Mouse (Mus musculus): ENCODE measurements around the gene Grin2a. TPM values are rescaled to one million over a fixed set of nuclear protein-coding genes. Genes with fewer than 3 reads are reported as not detected.

The Grin2a gene
- polyA plus RNA-seq, 1 experiment = not detected

DNA sequence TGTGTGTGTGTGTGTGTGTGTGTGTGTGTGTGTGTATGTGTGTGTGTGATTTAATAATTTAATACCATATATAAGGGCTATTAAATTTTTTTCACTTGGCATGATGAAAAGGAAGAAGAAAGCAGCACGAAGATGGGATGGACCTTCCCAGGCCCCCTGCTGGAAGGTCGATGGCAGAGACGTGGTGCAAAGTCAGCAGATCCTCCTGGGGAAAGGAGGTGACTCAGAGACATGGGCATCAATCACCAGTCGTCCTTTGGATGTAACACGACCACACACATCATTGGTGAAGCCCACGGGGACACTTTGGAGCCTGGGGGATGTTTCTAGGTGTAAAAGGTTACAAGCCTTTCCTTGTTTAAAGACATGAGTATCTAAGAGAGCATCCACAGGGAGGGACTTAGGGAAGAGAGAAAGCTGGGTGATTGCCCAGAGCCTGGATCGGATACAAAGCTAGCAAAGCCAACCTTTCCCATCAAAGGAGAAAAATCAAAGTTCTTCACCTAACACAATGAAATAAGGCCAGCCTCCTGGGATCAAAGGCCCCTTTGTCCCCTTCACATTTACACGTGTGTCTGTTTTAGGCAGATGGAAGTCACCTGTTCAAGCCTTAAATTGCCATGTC is 53.9 kb downstream of the Grin2a start:
- Histone ChIP-seq H3K4me3 (ENCODE audit: insufficient read depth, low read depth, low read length) (no peak overlapping the region), H3K27ac (replicated peaks; ENCODE audit: low read depth, low read length) (no peak overlapping the region), H3K4me1 (ENCODE audit: control insufficient read depth, insufficient read depth, insufficient read length, low read length) (no peaks in the 10 kb centered on the region)

- Histone ChIP-seq H3K4me3 (ENCODE audit: insufficient read depth, low read depth, low read length) (no peak overlapping the region), H3K4me1 (ENCODE audit: control insufficient read depth, insufficient read depth, insufficient read length, low read length) (no peaks in the 10 kb centered on the region)
Measured at GRCm38 (mm10) chr16:9940716-9941115, 54.6 kb downstream of the Grin2a start.

GRCm38 (mm10) chr16:9910672-9911071 is 84.7 kb downstream of the Grin2a start:
- Histone ChIP-seq H3K27ac (replicated peaks; ENCODE audit: low read depth, low read length) (no peak overlapping the region), H3K4me3 (ENCODE audit: insufficient read depth, low read depth, low read length) (no peak overlapping the region), H3K4me1 (ENCODE audit: control insufficient read depth, insufficient read depth, insufficient read length, low read length) (no peaks in the 10 kb centered on the region)

More at GRCm38 (mm10) chr16:9940716-9941115, 54.6 kb downstream of the Grin2a start:
- H3K27ac ChIP-seq (replicated peaks; ENCODE audit: low read depth, low read length) = no peak overlapping the region

GRCm38 (mm10) chr16:9909225-9909624 is 86.1 kb downstream of the Grin2a start:
- Histone ChIP-seq H3K4me3 (ENCODE audit: insufficient read depth, low read depth, low read length) (no peak overlapping the region), H3K27ac (replicated peaks; ENCODE audit: low read depth, low read length) (no peak overlapping the region), H3K4me1 (ENCODE audit: control insufficient read depth, insufficient read depth, insufficient read length, low read length) (no peaks in the 10 kb centered on the region)

DNA sequence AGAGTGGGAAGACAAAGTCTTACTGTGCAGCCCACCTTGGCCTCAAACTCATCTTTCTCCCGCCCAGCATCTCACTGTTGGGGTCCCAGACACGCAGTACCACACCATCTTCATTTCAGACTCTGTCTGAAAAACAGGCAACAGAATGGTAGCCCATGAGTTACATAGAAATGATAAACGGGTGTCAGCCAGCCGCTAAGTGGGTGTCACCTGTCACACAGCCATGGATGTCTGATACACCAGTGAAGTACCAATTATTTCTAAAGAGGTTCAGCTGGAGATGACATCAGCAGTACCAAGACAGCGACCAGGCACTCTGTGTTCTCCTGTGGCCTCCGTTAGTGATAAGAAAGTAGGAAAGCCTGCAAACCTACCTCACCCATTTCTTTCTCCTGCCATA is 90.9 kb downstream of the Grin2a start:
- H3K4me1 ChIP-seq (ENCODE audit: control insufficient read depth, insufficient read depth, insufficient read length, low read length) = no peaks in the 10 kb centered on the region

DNA sequence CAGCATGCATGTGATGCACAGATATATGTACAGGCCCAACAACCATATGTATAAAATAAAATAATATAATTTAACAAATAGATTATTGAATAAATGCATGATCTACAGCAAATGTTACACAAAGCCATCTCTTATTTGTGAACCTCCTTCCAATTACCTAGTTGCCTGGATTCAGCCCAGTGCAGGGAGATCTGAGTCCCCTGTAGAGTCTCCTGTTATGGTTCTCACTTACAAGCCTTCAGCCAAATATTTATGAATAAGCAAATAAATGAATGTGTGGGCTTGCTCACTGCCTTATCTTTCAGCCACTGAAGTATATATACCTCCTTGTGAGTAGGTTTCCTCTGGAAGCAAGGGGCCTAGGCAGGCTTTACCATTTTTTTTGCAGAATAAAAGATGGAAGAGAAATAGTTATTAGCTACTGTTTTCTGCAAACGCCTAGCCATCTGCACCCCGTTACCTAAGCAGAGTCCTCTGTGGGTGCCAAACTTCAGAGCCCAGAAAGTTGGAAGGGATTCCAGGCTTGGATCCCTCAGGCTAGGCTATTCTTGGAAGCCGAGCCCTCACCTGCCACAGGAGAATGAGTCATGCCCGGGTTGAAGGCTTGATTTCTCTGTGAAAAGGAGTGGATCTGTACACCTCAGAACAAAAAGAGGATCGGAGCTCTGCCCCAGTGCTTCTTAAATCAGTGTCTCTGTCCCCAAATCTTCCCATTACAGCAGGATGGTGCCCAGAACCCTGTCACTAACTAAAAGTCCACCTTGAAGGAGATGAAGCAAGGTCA is 92.5 kb downstream of the Grin2a start:
- Histone ChIP-seq H3K27ac (replicated peaks; ENCODE audit: low read depth, low read length) (no peak overlapping the region), H3K4me1 (ENCODE audit: control insufficient read depth, insufficient read depth, insufficient read length, low read length) (no peaks in the 10 kb centered on the region), H3K4me3 (ENCODE audit: insufficient read depth, low read depth, low read length) (no peak overlapping the region)

More for the DNA sequence above, 90.9 kb downstream of the Grin2a start:
- H3K27ac ChIP-seq (replicated peaks; ENCODE audit: low read depth, low read length) = no peak overlapping the region
- H3K4me3 ChIP-seq (ENCODE audit: insufficient read depth, low read depth, low read length) = no peak overlapping the region

GRCm38 (mm10) chr16:9901433-9901832 is 93.9 kb downstream of the Grin2a start:
- H3K4me1 ChIP-seq (ENCODE audit: control insufficient read depth, insufficient read depth, insufficient read length, low read length) = no peaks in the 10 kb centered on the region
- H3K4me3 ChIP-seq (ENCODE audit: insufficient read depth, low read depth, low read length) = no peak overlapping the region
- H3K27ac ChIP-seq (replicated peaks; ENCODE audit: low read depth, low read length) = no peak overlapping the region

DNA sequence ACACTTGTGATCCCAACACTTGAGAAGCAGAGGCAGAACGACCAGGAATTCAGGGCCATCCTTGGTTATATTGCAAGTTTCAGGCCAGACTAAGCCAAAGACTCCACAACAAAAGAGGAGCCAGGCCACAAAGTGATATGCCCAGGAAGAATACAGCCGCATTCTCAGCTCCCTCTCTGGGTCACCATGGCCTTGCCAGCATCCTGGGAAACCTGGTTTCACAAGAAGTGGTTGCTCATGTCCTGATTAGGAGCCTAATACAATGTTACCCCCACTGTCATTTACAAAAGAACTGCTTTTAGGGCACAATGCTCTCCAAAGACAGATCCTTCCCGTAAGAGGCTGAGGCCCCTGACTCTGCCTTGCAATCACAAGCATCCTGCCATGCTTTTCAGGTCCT is 94.4 kb downstream of the Grin2a start:
- Histone ChIP-seq H3K27ac (replicated peaks; ENCODE audit: low read depth, low read length) (no peak overlapping the region), H3K4me1 (ENCODE audit: control insufficient read depth, insufficient read depth, insufficient read length, low read length) (no peaks in the 10 kb centered on the region), H3K4me3 (ENCODE audit: insufficient read depth, low read depth, low read length) (no peak overlapping the region)

- no peak overlapping the region for H3K27ac ChIP-seq (replicated peaks; ENCODE audit: low read depth, low read length)
- H3K4me1 ChIP-seq (ENCODE audit: control insufficient read depth, insufficient read depth, insufficient read length, low read length) = no peaks in the 10 kb centered on the region
- H3K4me3 ChIP-seq (ENCODE audit: insufficient read depth, low read depth, low read length) = no peak overlapping the region
Measured at GRCm38 (mm10) chr16:9900196-9900595, 95.2 kb downstream of the Grin2a start.

DNA sequence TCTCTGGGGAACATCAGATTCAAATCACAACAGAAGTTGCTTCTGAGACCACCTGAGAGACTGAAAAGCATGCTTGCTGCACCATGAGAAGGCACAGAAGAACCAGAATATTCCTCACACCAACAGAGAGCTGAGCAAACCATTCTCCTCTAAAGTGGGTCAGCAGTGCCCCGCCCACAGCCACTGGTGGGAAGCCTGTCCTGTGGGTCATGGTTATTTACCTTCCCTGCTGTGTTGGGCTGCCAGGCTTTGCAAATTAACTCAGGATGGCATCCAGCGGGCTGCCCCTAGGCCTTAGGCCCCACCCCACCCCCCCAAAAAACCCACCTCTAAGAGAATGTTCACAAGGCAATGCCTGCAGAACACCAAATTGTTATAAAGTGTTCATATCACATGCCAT is 96.2 kb downstream of the Grin2a start:
- Histone ChIP-seq H3K4me3 (ENCODE audit: insufficient read depth, low read depth, low read length) (no peak overlapping the region), H3K27ac (replicated peaks; ENCODE audit: low read depth, low read length) (no peak overlapping the region), H3K4me1 (ENCODE audit: control insufficient read depth, insufficient read depth, insufficient read length, low read length) (no peaks in the 10 kb centered on the region)

DNA sequence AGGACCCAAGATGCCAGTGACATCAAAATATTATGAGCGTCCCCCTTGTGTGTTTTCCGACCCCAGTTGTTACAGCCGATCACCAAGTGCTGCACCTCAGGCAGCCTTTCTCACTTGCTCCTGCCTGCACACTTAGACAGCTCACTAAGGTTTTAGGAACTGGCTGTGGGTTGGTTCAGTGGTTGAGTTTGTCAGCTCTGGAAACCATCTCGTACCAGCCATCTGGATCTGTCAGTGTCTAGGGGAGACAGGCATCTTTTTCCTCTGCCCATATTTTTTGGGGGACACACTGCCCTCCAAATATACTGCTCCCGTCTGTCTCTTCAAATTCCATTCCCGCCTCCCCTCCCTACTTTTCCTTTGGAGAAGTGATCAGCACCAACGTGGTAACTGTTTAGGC is 99.8 kb downstream of the Grin2a start:
- Histone ChIP-seq H3K27ac (replicated peaks; ENCODE audit: low read depth, low read length) (no peak overlapping the region), H3K4me1 (ENCODE audit: control insufficient read depth, insufficient read depth, insufficient read length, low read length) (no peaks in the 10 kb centered on the region), H3K4me3 (ENCODE audit: insufficient read depth, low read depth, low read length) (no peak overlapping the region)

DNA sequence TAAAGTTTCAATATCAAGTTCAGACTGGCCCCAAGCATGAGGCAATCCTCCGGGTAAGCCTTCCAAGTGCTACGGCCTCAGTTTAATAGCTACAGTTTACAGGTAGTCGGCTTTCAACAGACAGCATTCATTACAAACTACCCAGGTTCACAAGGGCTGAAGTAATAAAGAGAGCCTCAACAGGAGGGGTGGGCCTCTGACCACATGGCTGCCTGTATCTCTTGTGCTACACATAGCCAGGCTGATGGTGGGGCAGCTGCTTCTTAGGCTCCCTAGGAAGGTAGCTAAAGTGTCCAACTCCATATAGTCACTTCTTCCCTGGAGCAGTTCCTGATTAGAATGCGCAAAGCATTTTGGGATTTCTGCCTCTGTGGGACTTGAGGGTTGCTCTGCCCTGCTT is 109.2 kb downstream of the Grin2a start:
- no peak overlapping the region for H3K27ac ChIP-seq (replicated peaks; ENCODE audit: low read depth, low read length)
- no peaks in the 10 kb centered on the region for H3K4me1 ChIP-seq (ENCODE audit: control insufficient read depth, insufficient read depth, insufficient read length, low read length)
- no peak overlapping the region for H3K4me3 ChIP-seq (ENCODE audit: insufficient read depth, low read depth, low read length)

GRCm38 (mm10) chr16:9884141-9884540 is 111.2 kb downstream of the Grin2a start:
- no peak overlapping the region for H3K4me3 ChIP-seq (ENCODE audit: insufficient read depth, low read depth, low read length)
- H3K4me1 ChIP-seq (ENCODE audit: control insufficient read depth, insufficient read depth, insufficient read length, low read length) = no peaks in the 10 kb centered on the region
- H3K27ac ChIP-seq (replicated peaks; ENCODE audit: low read depth, low read length) = no peak overlapping the region

GRCm38 (mm10) chr16:9882420-9882819 is 112.9 kb downstream of the Grin2a start:
- no peaks in the 10 kb centered on the region for H3K4me1 ChIP-seq (ENCODE audit: control insufficient read depth, insufficient read depth, insufficient read length, low read length)
- H3K27ac ChIP-seq (replicated peaks; ENCODE audit: low read depth, low read length) = no peak overlapping the region
- no peak overlapping the region for H3K4me3 ChIP-seq (ENCODE audit: insufficient read depth, low read depth, low read length)

GRCm38 (mm10) chr16:9873001-9873400 is 122.4 kb downstream of the Grin2a start:
- Histone ChIP-seq H3K4me3 (ENCODE audit: insufficient read depth, low read depth, low read length) (no peak overlapping the region), H3K27ac (replicated peaks; ENCODE audit: low read depth, low read length) (no peak overlapping the region), H3K4me1 (ENCODE audit: control insufficient read depth, insufficient read depth, insufficient read length, low read length) (no peaks in the 10 kb centered on the region)

DNA sequence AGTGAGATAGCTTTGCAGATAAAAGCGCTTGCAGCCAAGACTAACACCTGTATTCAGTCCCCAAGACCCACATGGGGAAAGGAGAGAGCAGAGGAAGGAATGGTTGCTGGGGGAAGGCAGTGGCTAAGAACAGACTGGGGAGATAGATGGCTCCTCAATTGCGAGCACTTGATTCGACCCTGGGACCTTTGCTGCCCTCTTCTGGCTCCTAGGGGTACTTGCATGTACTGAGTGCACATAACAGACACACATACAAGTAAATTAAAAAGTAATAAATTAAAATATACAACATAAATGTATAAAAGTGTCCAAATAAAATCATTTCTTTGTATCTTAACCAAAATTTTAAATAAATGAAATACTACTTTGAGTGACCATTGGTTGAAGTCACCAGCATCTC is 129.7 kb downstream of the Grin2a start:
- H3K4me1 ChIP-seq (ENCODE audit: control insufficient read depth, insufficient read depth, insufficient read length, low read length) = no peaks in the 10 kb centered on the region
- no peak overlapping the region for H3K27ac ChIP-seq (replicated peaks; ENCODE audit: low read depth, low read length)

More for the DNA sequence above, 129.7 kb downstream of the Grin2a start:
- no peak overlapping the region for H3K4me3 ChIP-seq (ENCODE audit: insufficient read depth, low read depth, low read length)

All from brown adipose tissue, adult 24 weeks (tissue).